Mouse (Mus musculus) megakaryocyte, embryonic 14.5 days (primary cell): ENCODE measurements around the gene Nrxn1. TPM values are rescaled to one million over a fixed set of nuclear protein-coding genes. Genes with fewer than 3 reads are reported as not detected.

ENCODE experiments used
- H3K27me3 ChIP-seq: replicated peaks from 2 replicates; pipeline ENCODE3; 2012; ENCODE audit warnings: inconsistent platforms
- H3K36me3 ChIP-seq: replicated peaks from 2 replicates; pipeline ENCODE3; 2012; ENCODE audit warnings: low read length, inconsistent platforms, mixed read lengths
- H3K4me1 ChIP-seq: 2 replicates; pipeline ENCODE4 v1.6.1; 2012; ENCODE audit warnings: inconsistent platforms
- H3K4me3 ChIP-seq: replicated peaks from 2 replicates; pipeline ENCODE3; 2012; ENCODE audit warnings: moderate library complexity, mild to moderate bottlenecking, inconsistent platforms
- H3K9me3 ChIP-seq: 2 replicates; pipeline ENCODE4 v1.6.1; 2012; ENCODE audit warnings: inconsistent platforms
- FLI1 ChIP-seq: IDR thresholded peaks from 2 replicates; pipeline ENCODE4 v1.6.1; 2012; ENCODE audit warnings: low read length, inconsistent platforms, mixed read lengths
- GATA1 ChIP-seq: IDR thresholded peaks from 3 replicates; pipeline ENCODE4 v1.6.1; 2012; ENCODE audit warnings: mixed read lengths, low read length, inconsistent platforms, borderline replicate concordance
- polyA plus RNA-seq: library from polyadenylated mRNA; stranded (reverse); fragments of >175 nt; gene quantifications from 2 replicates; pipeline ENCODE4 v1.2.3, GENCODE M21; 2012; ENCODE audit warnings: low replicate concordance; ENCODE audit not compliant: insufficient read depth

Gene Nrxn1
- 0.60 TPM in 1 of 2 replicates, not detected in the other for polyA plus RNA-seq

DNA sequence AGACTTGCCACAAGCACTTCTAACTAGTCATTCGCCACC, at the start of gene Nrxn1:
TSS of gene Nrxn1 (minus strand) at position 30 of the 39 bp plus-strand sequence.
- Histone ChIP-seq H3K4me3 (peak within 1 kb of the TSS; percentile 62), H3K27me3 (no peaks in the 10 kb centered on the region), H3K9me3 (peaks cover 13% of the 10 kb centered on the region), H3K36me3 (no peaks in the 10 kb centered on the region), H3K4me1 (peaks cover 4% of the 10 kb centered on the region; the same call in 1 of the 2 replicates)
- TF ChIP-seq GATA1 (no peak), FLI1 (no peak)

DNA sequence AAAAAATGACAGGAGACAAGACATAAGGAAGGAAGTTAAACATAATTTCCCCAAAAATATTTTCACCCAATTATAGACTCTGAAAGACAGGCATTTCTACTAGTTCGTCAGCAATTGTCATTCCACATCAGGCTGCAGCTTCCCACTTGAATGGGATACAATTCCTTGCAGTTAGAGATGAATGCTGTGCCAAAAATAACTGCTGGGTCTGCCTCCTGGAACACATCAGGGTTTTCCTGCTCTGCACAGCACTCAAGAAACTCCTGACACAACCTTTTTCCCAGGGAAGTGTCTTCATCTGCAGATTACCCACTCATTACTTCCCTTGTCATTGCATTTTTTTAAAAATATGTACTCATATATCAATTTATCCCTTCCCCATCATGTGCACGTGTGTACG, 44.0 kb upstream of the Nrxn1 start:
- Histone ChIP-seq H3K9me3 (no peaks in the 10 kb centered on the region), H3K4me1 (no peaks in the 10 kb centered on the region), H3K4me3 (no peak overlapping the region), H3K27me3 (no peaks in the 10 kb centered on the region), H3K36me3 (no peaks in the 10 kb centered on the region)
- TF ChIP-seq GATA1, result no peak
- no peak for TF ChIP-seq FLI1

DNA sequence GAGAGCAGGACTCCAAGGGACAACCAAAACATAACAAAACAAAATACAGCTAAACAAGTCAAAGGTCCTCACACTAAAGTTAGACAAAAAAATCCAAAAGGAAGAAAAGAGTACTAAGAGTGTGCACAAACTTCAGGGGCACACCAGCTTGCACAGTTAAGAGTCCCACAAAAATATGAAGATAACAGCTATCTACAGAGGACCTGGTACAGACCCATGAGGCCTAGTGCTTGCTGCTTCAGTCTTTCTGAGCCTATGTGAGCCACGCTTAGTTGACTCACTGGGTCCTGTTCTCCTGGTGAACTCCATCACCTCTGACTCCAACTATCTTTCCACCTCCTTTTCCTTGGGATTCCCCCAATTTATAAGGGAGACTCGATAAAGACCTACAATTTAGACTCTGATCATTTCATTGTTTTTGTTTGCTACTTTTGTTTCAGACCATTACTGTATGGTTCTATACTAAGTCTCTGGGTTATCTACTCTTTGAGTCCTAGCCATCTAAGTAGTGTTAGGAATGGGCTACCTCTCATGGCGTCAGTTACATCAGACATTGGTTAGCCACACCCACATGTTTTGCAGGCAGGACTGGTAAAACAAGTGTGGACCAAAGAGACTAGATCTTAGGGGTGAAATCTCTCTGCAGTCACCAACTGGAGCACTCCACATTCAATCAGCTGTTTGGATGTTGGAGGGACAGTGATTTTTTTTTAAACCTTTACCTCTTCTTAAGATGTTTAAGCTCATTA, 20.2 kb upstream of the Nrxn1 start:
- Histone ChIP-seq H3K36me3 (no peaks in the 10 kb centered on the region), H3K9me3 (no peaks in the 10 kb centered on the region), H3K4me3 (no peak overlapping the region), H3K27me3 (no peaks in the 10 kb centered on the region), H3K4me1 (no peaks in the 10 kb centered on the region)
- TF ChIP-seq GATA1 (no peak), FLI1 (no peak)

DNA sequence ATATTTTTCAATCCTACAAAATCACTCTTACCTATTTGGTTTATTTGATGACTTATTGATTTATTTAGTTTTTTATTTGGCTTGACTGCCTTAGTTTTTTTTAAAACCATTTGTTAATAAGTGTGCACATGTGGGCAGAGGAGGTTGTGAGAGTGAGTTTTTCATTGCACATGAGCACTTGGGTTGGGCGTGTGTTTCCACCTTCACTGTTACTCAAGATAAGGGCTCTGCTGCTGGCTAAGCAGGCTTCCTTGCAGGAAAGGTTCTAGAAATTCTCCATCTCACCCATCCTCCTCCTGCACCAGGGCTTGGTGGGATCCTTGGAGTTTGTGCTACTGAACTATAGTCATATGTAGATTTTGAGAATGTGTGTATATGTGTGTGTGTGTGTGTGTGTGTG, 19.2 kb upstream of the Nrxn1 start:
- H3K4me3 ChIP-seq, result no peak overlapping the region
- TF ChIP-seq FLI1, result no peak
- no peak for TF ChIP-seq GATA1
- no peaks in the 10 kb centered on the region for H3K9me3 ChIP-seq
- H3K4me1 ChIP-seq, result no peaks in the 10 kb centered on the region
- H3K36me3 ChIP-seq, result no peaks in the 10 kb centered on the region
- H3K27me3 ChIP-seq, result no peaks in the 10 kb centered on the region

DNA sequence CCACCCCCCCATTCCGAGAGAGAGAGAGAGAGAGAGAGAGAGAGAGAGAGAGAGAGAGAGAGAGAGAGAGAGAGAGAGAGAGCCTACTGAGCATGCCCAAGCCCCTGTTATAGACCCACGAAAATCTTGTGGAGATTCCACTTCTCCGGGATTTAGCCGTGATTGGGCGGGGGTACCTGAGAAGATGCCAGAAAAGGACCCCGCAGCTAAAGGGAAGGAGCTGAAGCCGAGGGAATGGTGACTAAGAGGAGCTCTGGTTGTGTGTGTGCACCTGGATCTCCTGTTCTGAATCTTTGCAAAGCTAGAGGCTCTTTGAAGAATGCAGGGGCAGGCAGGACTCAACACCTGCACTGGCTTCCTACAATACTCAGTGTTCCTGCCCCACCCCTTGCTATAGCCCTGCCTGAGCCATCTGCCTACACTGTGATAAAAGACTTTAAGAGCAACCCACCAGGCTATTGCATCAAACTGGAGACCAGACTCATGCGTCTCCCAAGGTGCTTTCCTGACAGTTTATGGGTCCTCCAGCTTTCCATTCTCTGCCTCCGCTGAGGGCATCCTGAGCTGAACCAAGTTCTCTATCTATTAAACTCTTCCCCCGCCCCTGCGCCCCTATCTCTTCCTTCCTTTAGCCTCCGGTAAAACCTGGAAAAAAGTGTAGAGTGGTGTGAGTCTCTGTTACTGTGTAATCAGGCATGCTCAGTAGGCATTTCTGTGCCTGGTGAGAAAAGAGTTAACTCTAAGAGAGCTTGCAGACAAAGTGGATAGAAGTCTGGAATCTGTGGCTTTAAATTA, 407 bp upstream of the Nrxn1 start:
- Histone ChIP-seq H3K27me3 (no peaks in the 10 kb centered on the region), H3K36me3 (no peaks in the 10 kb centered on the region), H3K4me1 (peaks cover 4% of the 10 kb centered on the region; the same call in 1 of the 2 replicates), H3K4me3 (no peak overlapping the region), H3K9me3 (peaks cover 9% of the 10 kb centered on the region)
- TF ChIP-seq FLI1 (no peak), GATA1 (no peak)

DNA sequence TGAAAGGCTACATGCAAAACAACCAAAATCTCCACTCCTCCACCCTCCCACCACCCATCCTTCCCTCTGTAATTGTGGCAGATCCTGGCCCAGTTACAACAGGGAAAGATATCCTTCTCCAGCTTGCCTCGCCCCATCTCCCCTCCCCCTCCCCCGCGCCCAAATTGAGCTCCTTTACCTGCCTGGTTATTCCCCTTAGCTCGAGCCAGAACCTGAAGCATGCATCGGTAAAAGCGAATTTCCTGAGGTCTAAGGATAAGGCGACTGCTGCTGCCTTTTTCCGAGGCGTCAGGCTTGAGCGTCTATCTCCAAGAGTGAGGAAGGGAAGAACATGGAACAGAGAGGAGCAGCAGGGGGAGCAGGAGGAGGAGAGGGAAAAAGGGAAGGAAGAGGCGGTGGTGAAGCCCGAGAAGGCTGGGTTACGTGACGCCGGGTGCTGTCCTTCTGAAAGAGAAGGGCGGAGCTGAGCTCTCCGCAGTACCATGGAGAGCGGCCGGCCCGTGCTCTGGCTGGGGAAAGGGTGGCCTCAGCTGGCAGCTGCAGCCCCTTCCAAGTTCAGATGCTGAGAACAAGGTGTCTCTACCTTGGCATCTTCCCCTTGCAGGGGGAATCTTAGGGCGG, 340 bp downstream of the Nrxn1 start:
- Histone ChIP-seq H3K4me3 (peak overlapping the region; percentile 62), H3K36me3 (no peaks in the 10 kb centered on the region), H3K4me1 (peaks cover 4% of the 10 kb centered on the region; the same call in 1 of the 2 replicates), H3K27me3 (no peaks in the 10 kb centered on the region), H3K9me3 (peaks cover 17% of the 10 kb centered on the region)
- no peak for TF ChIP-seq GATA1
- TF ChIP-seq FLI1, result no peak

DNA sequence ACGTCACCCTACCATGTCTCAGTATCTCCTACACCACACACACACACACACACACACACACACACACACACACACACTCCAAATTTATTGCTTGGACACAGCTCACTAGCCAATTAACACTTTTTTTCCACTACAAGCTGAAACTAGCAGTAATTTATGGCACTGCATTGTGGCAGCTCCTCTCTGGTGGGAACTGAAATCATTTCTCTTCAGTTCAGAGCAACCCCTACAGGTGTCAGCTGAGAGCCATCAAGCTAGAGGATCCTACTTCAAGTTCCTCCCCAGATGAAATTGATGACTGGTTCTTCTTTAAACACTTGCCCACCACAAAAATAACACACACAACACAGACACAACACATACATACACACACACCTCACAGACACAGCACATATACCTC, 2.2 kb downstream of the Nrxn1 start:
- Histone ChIP-seq H3K4me3 (no peak overlapping the region), H3K9me3 (peaks cover 19% of the 10 kb centered on the region), H3K36me3 (no peaks in the 10 kb centered on the region), H3K27me3 (no peaks in the 10 kb centered on the region), H3K4me1 (peaks cover 4% of the 10 kb centered on the region; the same call in 1 of the 2 replicates)
- TF ChIP-seq FLI1, result no peak
- no peak for TF ChIP-seq GATA1

DNA sequence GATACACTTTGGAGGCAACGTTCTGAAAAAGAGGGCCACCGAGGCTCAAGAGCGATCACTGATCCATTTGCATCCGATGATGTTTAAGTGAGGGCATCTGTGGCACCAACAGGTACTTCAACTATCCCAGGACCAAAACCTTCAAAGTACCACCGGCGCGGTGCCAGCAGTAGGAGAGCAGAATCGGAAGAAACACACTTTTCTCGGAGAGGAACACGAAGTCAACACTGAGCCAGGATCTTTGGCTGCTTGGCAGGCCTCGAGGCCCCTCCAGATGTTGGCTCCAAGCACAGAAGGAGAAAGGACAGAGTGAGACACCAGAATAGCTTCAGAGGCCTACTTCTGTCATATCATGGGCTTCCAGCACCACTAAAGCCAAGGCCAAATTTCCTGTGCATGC, 3.9 kb downstream of the Nrxn1 start:
- Histone ChIP-seq H3K4me1 (peaks cover 4% of the 10 kb centered on the region; the same call in 1 of the 2 replicates), H3K27me3 (no peaks in the 10 kb centered on the region), H3K9me3 (peaks cover 19% of the 10 kb centered on the region), H3K4me3 (no peak overlapping the region), H3K36me3 (no peaks in the 10 kb centered on the region)
- no peak for TF ChIP-seq FLI1
- no peak for TF ChIP-seq GATA1

DNA sequence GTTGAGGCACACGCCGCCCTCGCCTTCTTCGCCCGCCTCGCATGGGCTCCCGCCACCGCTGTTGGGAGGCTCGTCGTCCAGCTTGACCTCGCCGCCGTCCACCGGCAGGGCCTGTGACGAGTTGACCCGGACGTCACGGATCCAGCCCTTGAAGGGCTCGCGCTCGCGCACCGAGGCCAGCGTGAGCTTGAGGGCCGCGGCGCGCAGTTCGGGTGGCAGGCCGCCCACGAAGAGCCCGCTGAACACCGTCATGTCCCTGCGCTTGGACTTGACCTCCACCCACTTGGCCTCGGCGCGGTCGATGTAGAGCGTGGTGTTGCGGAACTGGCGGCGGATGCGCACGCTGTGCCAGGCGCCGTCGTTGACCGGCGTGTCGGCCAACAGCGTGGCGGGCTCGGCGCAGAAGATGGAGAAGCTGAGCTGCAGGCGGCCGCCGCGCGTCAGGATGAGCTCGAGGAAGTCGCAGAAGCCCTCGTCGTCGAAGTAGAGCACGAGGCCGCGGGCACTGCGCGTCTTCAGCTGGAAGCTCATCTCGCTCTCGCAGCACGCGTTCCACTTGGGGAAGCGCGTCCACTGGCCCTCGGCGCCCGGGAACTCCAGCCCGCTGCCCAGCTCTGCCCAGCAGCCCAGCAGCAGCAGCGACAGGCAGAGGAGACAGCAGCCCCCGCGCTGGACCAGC, 4.7 kb downstream of the Nrxn1 start:
- H3K4me3 ChIP-seq, result peak overlapping the region; percentile 62
- TF ChIP-seq GATA1 (no peak), FLI1 (no peak)
- H3K36me3 ChIP-seq, result no peaks in the 10 kb centered on the region
- H3K27me3 ChIP-seq, result no peaks in the 10 kb centered on the region
- peaks cover 19% of the 10 kb centered on the region for H3K9me3 ChIP-seq
- peaks cover 4% of the 10 kb centered on the region; the same call in 1 of the 2 replicates for H3K4me1 ChIP-seq

DNA sequence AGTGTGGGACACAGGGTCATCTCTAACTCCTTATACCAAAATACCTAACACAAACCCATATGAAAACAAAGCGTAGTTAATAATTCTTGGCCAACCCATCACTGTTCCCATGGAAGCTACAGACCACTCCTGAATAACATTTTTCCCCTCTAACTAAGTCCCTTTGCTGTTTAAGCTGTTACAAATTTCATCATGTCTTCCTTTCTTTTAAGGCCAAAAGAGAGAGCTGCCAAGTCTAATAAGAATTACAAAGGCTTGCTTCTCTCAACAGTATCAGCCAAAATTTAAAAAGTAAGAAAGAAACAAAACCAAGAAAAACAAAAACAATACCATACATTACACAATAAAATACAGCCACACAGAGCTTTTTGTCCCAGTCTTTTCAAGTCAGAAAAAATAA, 6.5 kb downstream of the Nrxn1 start:
- H3K4me1 ChIP-seq, result no peaks in the 10 kb centered on the region
- no peak overlapping the region for H3K4me3 ChIP-seq
- peaks cover 19% of the 10 kb centered on the region for H3K9me3 ChIP-seq
- H3K27me3 ChIP-seq, result no peaks in the 10 kb centered on the region
- TF ChIP-seq GATA1 (no peak), FLI1 (no peak)
- no peaks in the 10 kb centered on the region for H3K36me3 ChIP-seq
